In the genomic region with DNA sequence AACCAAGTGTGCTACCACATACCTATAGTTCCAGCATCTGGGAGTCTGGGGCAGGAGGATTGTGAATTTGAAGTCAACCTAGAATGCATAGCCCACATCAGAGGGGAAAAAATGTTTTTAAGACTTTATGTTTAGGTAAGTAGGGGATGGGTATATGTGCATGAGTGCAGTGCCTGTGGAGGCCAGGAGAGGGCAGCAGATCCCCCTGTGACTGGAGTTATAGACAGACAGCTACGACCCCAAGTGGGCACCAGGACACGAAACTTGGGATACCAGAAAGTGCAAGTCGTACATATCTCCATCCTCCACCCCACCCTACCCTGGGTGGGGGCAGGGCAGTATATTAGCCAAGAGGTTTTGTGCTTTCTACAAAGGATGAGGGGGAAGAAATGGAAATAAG, we compare ENCODE assay signal across 8 mouse cellular contexts. TPM values are rescaled to one million over a fixed set of nuclear protein-coding genes. Genes with fewer than 3 reads are reported as not detected.
DNase-seq lines count a peak whose midpoint lies in the region; ATAC-seq and TF ChIP-seq lines count a peak whose summit lies in the region.

No protein-coding gene starts in this region.

- no peak overlapping the region for H3K4me3 ChIP-seq in cerebellum, adult 2 months (replicated peaks; ENCODE audit: insufficient read depth, low read depth, low read length)
- no peak overlapping the region for H3K4me3 ChIP-seq in neural tube, embryonic 11.5 days (ENCODE audit: low read depth, low read length)

- H3K27ac ChIP-seq in cerebellum, adult 2 months (ENCODE audit: insufficient read depth, low read length) = no peak overlapping the region
- no peak overlapping the region for H3K27ac ChIP-seq in neural tube, embryonic 11.5 days (ENCODE audit: low read depth, low read length)

- DNase-seq in cerebellum, adult 2 months = no peak
- no peak for DNase-seq in cerebellum, adult 8-10 months
- DNase-seq in lung, postnatal 36 days = peak; percentile 34
- no peak for DNase-seq in lung, postnatal 10 days
- DNase-seq in embryo, embryonic 10 days (ENCODE audit: low spot score) = peak; percentile 62
- DNase-seq in neural tube, embryonic 11.5 days (ENCODE audit: low spot score) = peak; percentile 50
- DNase-seq in urinary bladder, postnatal 36 days (ENCODE audit: low spot score in 2 of 2) = no peak
- no peak for DNase-seq in right cerebral cortex, adult 18-20 months

- no peak; the same call in 1 of the 2 replicates for ATAC-seq in neural tube, embryonic 11.5 days (ENCODE audit: insufficient read depth, low FRiP score, low TSS enrichment)

- TF ChIP-seq POLR2A in cerebellum, adult 2 months (IDR thresholded peaks at IDR 0.05; ENCODE audit: borderline replicate concordance, insufficient read depth, low read length) = no peak

- no peaks in the 10 kb centered on the region for H3K27me3 ChIP-seq in cerebellum, adult 2 months (ENCODE audit: control insufficient read depth, insufficient read depth, low read length)
- H3K27me3 ChIP-seq in neural tube, embryonic 11.5 days (ENCODE audit: control insufficient read depth, insufficient read depth, low read length) = no peaks in the 10 kb centered on the region

- no peaks in the 10 kb centered on the region for H3K9me3 ChIP-seq in neural tube, embryonic 11.5 days (ENCODE audit: control insufficient read depth, low read length)

- TF ChIP-seq CTCF in cerebellum, adult 2 months (IDR thresholded peaks at IDR 0.05; ENCODE audit: borderline replicate concordance, insufficient read depth, low read depth, low read length) = peak; percentile 71

- H3K4me1 ChIP-seq in cerebellum, adult 2 months (ENCODE audit: control insufficient read depth, insufficient read depth, low read length) = no peaks in the 10 kb centered on the region
- H3K4me1 ChIP-seq in neural tube, embryonic 11.5 days (ENCODE audit: control insufficient read depth, insufficient read depth, low read length) = no peaks in the 10 kb centered on the region

- no peak overlapping the region for H3K9ac ChIP-seq in neural tube, embryonic 11.5 days (ENCODE audit: low read length)

- H3K4me2 ChIP-seq in neural tube, embryonic 11.5 days (ENCODE audit: low read depth) = no peak overlapping the region

- WGBS in cerebellum, adult 2 months = 46% methylated on average over 3 of the region's 3 CpGs
- 78% methylated on average over 3 of the region's 3 CpGs for WGBS in neural tube, embryonic 11.5 days

- H3K36me3 ChIP-seq in neural tube, embryonic 11.5 days (ENCODE audit: control insufficient read depth, insufficient read depth, low read length) = peaks cover 37% of the 10 kb centered on the region

RNA-seq across cellular contexts. Expression of gene Mia, which starts 4.0 kb away (rescaled TPM):
- 11.2 and 16.9 TPM in 2 replicates for polyA plus RNA-seq in cerebellum, adult 2 months (2012; rRNA removed)
- 0.60 and 1.3 TPM in 2 replicates for polyA plus RNA-seq in neural tube, embryonic 11.5 days (2014; fragmentation: Nextera tagmentation; extraction: Ambion mirVana)

RNA-seq across cellular contexts. Expression of gene Gm21983, which starts 4.1 kb away (rescaled TPM):
- polyA plus RNA-seq in cerebellum, adult 2 months (2012; rRNA removed) = not detected in 2 replicates
- not detected in 2 replicates for polyA plus RNA-seq in neural tube, embryonic 11.5 days (2014; fragmentation: Nextera tagmentation; extraction: Ambion mirVana)

RNA-seq across cellular contexts. Expression of gene Rab4b, which starts 6.3 kb away (rescaled TPM):
- 175 and 176 TPM in 2 replicates for polyA plus RNA-seq in cerebellum, adult 2 months (2012; rRNA removed)
- polyA plus RNA-seq in neural tube, embryonic 11.5 days (2014; fragmentation: Nextera tagmentation; extraction: Ambion mirVana) = 67.0 and 72.6 TPM in 2 replicates

RNA-seq across cellular contexts. Expression of gene BC024978, which starts 10.6 kb away (rescaled TPM):
- polyA plus RNA-seq in cerebellum, adult 2 months (2012; rRNA removed) = 17.9 and 18.8 TPM in 2 replicates
- polyA plus RNA-seq in neural tube, embryonic 11.5 days (2014; fragmentation: Nextera tagmentation; extraction: Ambion mirVana) = 3.8 and 4.4 TPM in 2 replicates

RNA-seq across cellular contexts. Expression of gene Snrpa, which starts 11.1 kb away (rescaled TPM):
- polyA plus RNA-seq in cerebellum, adult 2 months (2012; rRNA removed) = 158 and 173 TPM in 2 replicates
- 332 and 363 TPM in 2 replicates for polyA plus RNA-seq in neural tube, embryonic 11.5 days (2014; fragmentation: Nextera tagmentation; extraction: Ambion mirVana)

Comparison
In these comparisons a context has a peak if more than half of its experiments do, and no peak if none do; other contexts are left out.
1. DNase-seq: peak in lung, postnatal 36 days (single experiment), embryo, embryonic 10 days (single experiment) and neural tube, embryonic 11.5 days (single experiment); none in cerebellum, adult 2 months (0 of 2), cerebellum, adult 8-10 months (single experiment), lung, postnatal 10 days (single experiment), urinary bladder, postnatal 36 days (0 of 2) and right cerebral cortex, adult 18-20 months (single experiment).